Mouse (Mus musculus) mesoderm, embryonic 11.5 days (tissue): ENCODE measurements at regions not wholly inside any gene's neighbourhood (a gene's known extent, or its start where the extent isn't known, plus 50 kb on each side); places are given as distances from the start of the nearest gene placed in this dataset.

Source experiments
- DNase-seq: peaks from one replicate; pipeline ENCODE4 v3.0.0-alpha.2; 2012; ENCODE audit warnings: low read depth, low spot score

DNA sequence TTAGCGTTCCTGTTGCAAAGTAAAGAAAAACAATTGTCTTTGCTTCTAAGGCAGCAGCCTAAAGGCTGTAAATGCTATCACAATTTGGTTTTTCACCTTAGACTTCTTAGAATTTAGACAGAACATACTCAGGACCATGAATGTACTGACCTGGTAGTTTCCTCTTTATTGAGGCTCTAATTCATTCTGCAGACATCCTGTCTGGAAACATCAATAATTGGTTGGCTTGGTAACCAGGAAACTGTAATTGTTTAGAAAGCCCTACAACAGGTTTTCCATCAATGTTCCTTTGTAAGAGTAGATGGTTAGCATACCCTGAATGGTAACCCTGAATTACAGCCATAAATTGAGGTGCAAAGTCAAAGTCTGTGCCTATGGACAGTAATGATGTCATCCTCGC, 67.4 kb upstream of the Prr30 start:
- no peak for DNase-seq
